Mouse (Mus musculus) frontal cortex, adult (tissue): ENCODE data around the gene Tmem131.

ENCODE experiments used
- ATAC-seq: cut with Nextera tagmentation; 2 replicates; pipeline ENCODE4 v1.9.2; 2017; ENCODE audit warnings: mild to moderate bottlenecking, moderate library complexity, mixed read lengths; ENCODE audit not compliant: low TSS enrichment

The Tmem131 gene

GRCm38 (mm10) chr1:36943653-36944052 lies at the start of gene Tmem131:
Tmem131 (minus strand) TSS chr1:36943666.
- ATAC-seq = no peak

GRCm38 (mm10) chr1:36988561-36988960 lies 45.1 kb upstream of the Tmem131 start:
- ATAC-seq = no peak

GRCm38 (mm10) chr1:36988161-36988560 lies 44.7 kb upstream of the Tmem131 start:
- ATAC-seq = no peak

GRCm38 (mm10) chr1:36987172-36988148 lies 44.0 kb upstream of the Tmem131 start:
- peak; percentile 59; the same call in 1 of the 2 replicates for ATAC-seq

GRCm38 (mm10) chr1:36986396-36987160 lies 43.1 kb upstream of the Tmem131 start:
- ATAC-seq = no peak

- no peak for ATAC-seq
Observed at GRCm38 (mm10) chr1:36985896-36986295, 42.4 kb upstream of the Tmem131 start.

GRCm38 (mm10) chr1:36984406-36984805 lies 40.9 kb upstream of the Tmem131 start:
- no peak for ATAC-seq

- ATAC-seq = no peak
Observed at GRCm38 (mm10) chr1:36983754-36984153, 40.3 kb upstream of the Tmem131 start.

GRCm38 (mm10) chr1:36982191-36982961 lies 38.9 kb upstream of the Tmem131 start:
- ATAC-seq = no peak

- ATAC-seq = no peak
Observed at GRCm38 (mm10) chr1:36976770-36977169, 33.3 kb upstream of the Tmem131 start.

- ATAC-seq = no peak
Observed at GRCm38 (mm10) chr1:36970918-36971617, 27.6 kb upstream of the Tmem131 start.

GRCm38 (mm10) chr1:36965831-36966230 lies 22.4 kb upstream of the Tmem131 start:
- ATAC-seq = no peak

GRCm38 (mm10) chr1:36962379-36963176 lies 19.1 kb upstream of the Tmem131 start:
- no peak for ATAC-seq

- ATAC-seq = no peak
Observed at GRCm38 (mm10) chr1:36960509-36961222, 17.2 kb upstream of the Tmem131 start.

GRCm38 (mm10) chr1:36949591-36950184 lies 6.2 kb upstream of the Tmem131 start:
- no peak for ATAC-seq

GRCm38 (mm10) chr1:36947448-36947847 lies 4.0 kb upstream of the Tmem131 start:
- no peak for ATAC-seq

GRCm38 (mm10) chr1:36940381-36940762 lies 3.1 kb downstream of the Tmem131 start:
- ATAC-seq = no peak

- peak; percentile 90 for ATAC-seq
Observed at GRCm38 (mm10) chr1:36939506-36940380, 3.7 kb downstream of the Tmem131 start.
